Mouse (Mus musculus) gastrocnemius, adult 8-10 months (tissue): ENCODE data around the gene Maml3. TPM values are rescaled to one million over a fixed set of nuclear protein-coding genes. Genes with fewer than 3 reads are reported as not detected.

Experiments
- DNase-seq, 2 experiments: peaks; one replicate each; pipeline ENCODE4 v3.0.0; 2022; ENCODE audit warnings: low spot score in 2 of 2
- total RNA-seq, 4 experiments: library from RNA; stranded (reverse); gene quantifications; 2 replicates each; pipeline ENCODE4 v1.2.4; 2022

Gene Maml3
- total RNA-seq, result 1 to 10 TPM; 1.2 to 2.4 (median 1.8) TPM

DNA sequence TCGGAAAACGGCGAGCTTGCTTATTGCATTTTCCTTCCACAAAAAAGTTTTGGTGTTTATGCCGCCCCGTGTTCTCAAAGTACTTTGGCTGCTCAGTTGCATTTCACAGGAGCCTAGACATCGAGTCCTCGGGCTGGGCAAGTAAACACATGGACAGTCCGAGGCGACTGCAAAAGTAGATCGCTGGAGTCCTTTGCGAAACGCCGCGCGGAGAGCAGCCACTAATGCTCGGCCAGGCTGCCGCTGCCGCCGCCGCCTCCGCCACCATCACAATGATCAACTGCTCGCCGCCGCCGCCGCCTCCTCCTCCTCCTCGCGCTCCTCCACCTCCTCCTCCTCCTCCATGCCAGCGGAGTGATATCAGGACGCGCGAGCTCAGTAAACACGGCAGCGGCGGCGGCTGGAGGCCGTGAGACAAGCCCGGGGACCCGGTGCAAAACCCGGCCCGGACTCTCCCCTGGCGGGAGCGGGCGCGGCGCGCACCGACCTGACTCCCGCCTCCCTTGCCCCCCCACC, at the start of gene Maml3:
Maml3 (minus strand) TSS at position 441 of the 516 bp plus-strand sequence.
- peak; percentile 81 to 88 for DNase-seq

DNA sequence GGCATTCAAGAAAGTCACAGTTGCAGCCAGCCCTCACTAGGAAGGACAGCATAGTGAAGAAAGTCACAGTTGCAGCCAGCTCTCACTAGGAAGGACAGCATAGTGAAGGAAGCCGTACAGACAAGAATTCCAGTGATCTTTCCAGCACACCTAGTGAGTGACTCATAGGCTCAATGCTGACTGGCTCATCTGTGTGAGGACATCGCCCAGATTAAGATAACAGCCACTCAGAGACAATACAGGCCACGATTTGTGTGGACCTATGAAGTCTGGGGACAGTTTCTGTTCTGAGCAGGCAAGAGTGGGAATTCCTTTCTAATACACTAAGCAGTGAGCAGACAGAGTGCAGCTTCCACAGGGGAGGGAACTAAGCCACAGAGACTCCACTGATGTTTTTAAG, 46.3 kb upstream of the Maml3 start:
- no peak for DNase-seq

DNA sequence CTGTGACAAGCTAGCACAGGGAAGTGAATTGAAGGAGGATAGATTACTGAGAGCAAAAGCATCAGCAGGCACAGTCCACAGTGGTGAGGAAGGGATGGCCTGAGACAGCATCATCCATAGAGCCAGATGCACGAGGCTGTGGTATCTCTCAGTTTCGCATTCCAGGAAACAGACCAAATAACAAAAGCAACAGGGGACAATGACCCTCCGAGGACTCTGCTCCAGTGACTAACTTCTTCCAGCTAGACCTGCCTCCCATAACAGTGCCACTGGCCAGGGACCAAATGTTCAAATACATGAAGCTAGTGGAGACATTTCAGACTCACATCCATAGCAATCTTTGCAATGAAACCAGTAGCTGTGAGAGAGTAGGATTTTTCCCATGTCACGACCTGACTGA, 43.4 kb upstream of the Maml3 start:
- DNase-seq, result no peak

DNA sequence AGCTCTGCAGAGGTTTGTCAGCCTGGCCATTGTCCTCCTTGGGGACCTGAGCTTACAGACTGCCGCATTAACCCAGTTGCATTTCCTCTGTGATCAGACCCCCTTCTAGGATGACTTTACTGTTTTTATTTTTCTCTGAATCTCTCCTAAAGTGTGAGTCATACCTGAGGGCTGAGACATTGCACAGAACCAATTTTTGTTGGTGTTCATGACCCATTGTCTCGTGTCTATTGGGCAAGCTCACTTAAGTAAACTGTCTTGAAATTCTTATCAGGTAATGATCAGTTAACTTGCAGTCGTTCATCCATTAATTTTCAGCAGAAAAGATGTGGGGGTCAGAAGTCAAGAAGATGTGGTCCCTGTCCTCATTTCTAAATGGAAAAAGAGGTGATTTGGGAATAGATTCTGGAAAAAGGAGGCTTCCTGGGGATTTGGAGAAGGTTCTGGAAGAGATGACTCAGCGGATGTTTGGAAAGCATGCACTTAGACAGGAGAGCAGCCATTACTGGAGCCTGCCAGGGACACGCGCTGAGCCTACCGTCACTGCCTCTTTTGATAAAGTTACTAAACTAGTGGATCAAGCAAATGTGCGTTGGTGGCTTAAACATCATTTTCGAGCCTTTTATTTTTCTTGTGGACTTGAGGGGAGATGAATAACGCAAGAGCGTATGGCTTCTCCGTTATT, 40.0 kb upstream of the Maml3 start:
- no peak for DNase-seq

DNA sequence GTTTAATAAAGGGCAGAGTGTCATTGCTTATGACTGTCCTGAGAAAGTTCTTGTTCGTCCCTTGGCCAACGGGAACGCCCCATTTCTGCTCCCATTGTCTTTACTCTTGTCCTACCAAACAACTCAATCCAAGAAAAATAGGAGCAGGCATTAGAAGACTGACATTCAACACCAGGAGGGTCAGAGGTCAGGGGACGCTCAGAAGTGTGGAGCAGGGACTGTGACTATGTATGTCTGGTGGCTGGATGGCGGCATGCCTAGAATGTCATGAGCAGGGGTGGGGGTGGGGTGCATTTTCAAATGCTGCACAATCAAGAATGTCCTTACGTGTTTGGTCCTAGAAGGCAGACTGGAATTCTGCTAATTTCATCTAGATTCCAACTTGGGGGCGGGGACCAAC, 38.1 kb upstream of the Maml3 start:
- DNase-seq, result no peak

DNA sequence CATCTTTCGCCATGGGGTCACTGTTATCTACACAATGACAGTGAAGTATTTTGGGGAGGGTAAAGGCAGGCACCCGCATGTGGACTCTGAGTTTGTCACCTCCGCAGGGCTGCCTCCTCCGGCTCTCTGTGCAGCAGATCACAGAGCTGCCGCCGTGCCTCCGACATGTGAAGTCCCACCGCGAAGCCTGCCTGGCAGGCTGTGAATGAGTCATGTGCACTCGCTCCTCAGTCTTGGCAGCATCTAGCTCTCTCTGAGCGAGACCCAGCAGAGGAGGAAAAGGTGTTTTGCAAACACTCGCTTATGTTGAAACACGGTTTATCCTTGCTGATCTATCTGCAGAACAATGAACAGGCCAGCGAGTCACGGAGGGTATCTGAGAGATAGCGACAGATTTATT, 35.3 kb upstream of the Maml3 start:
- no peak for DNase-seq

DNA sequence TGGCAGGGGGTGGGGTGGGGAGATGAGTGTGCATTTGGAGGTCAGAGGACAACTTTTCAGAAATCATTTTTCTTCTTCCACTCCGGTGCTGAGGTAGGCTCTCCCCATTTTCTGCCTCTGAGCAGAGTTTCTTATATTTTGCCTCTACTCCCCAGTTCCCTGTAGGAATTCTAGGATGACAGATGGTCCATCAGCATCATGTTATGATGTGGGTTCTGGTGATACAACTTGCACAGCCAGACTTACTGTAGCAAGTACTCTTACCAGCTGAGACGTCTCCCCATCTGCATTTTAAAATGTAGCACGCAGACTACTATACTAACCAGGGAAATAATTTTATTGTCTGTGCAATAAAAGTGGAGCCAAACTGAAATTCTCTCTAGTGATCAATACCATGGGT, 20.5 kb upstream of the Maml3 start:
- no peak for DNase-seq

DNA sequence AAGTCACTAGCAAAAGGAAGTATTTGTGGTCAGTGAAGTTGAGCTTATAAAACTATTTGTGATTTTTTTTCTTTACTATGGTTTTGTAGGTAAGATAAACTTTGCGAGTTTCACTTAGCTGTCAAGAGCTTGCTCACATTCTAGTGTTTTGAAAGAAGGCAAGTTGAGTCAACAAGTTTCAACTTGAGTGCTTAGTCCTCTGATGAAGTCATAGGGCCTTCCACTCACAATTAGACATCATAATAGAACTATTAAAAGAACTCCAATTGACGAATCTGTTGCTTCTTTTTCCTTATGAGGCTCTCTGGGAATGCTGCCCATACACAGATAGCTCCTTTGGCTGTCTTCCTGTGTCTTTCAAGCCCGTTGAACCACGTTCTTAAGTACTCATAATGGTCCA, 16.0 kb upstream of the Maml3 start:
- DNase-seq, result no peak

DNA sequence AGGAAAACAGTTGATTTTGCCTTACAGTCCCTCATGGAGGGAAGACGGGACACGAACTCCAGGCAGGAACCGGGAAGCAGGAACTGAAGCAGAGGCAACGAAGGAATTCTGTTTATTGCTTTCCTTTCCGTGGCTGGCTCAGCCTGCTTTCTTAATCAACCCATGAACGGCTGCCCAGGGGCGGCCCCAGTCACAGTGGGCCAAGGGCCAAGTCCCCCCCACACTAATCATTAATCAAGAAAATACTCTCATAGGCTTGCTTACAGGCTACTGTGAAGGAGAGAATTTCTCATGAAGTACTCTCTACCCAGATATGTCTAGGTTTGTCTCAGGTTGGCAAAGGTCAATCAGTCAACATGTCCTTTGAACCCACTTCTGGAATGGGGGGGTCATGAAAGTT, 14.3 kb upstream of the Maml3 start:
- no peak for DNase-seq

DNA sequence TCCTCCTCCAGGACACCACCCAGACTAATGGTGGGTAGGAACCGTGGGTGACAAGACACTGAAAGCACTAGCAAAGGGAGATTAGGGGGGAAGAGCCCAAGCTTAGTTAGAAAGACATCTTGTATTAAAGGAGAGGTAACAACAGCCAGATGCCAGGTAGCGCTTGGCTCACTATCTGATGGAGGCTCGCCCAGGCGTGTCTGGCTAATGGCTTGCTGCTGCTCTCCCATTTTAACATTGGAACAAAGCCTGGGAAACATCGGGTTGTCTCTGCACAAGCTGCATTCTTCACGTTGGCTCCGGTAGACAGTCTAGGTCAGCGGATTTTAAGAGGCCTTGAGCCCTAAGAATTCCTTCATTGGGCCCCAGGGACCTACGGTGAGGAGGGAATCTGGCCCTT, 10.5 kb upstream of the Maml3 start:
- no peak for DNase-seq

DNA sequence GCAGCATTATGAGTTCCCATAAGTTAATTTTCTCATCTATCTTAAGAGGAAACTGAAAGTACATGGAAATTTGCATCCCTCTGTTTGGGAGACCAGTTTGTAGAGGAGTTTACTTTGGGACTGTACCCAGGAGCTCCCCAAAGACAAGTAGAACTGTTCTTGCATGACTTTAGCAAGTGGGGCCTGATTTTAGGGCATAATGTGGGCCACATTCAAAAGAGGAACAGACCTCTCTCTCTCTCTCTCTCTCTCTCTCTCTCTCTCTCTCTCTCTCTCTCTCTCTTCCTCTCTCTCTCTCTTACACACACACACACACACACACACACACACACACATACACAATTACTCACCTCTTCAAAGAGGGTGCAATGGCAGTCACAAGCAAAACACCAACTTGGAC, 3.2 kb upstream of the Maml3 start:
- no peak for DNase-seq

DNA sequence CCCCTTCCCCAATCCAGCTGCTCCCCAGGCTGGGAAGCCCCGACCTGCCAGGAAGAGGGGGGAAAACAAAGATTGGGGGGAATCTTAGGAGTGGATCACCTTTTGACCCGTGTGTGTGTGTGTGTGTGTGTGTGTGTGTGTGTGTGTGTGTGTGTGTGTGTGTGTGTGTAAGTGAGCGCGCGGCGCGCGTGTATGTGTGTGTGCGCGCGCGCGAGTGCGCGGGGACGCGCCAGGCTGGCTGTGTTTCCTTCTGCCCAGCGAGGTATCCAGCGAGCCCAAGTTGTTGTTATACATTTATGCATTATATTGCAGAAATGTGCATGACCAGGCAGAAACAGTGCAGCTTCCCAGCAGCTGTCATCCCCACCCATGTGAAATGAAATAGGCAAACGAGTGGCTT, 280 bp upstream of the Maml3 start:
- DNase-seq, result peak in 1 of 2 experiments; percentile 42

DNA sequence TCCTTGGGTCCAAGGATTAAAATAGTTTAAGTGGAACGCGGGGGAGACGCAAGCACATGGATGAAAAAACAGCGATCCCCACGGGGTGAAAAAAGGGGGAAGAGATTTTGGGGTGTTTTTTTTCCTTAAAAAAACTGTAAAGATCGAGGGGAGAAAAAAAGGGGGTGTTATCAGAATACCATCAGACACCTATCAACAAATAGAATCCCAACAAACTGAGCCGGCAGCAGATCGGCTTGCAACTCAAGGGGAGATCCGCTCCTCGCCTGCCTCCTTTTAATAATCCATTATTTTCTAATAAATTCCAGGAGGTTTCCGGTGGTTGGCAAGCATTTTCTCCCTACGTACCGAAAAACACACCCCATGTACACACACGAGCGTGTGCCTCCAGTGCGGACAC, 668 bp downstream of the Maml3 start:
- no peak for DNase-seq

DNA sequence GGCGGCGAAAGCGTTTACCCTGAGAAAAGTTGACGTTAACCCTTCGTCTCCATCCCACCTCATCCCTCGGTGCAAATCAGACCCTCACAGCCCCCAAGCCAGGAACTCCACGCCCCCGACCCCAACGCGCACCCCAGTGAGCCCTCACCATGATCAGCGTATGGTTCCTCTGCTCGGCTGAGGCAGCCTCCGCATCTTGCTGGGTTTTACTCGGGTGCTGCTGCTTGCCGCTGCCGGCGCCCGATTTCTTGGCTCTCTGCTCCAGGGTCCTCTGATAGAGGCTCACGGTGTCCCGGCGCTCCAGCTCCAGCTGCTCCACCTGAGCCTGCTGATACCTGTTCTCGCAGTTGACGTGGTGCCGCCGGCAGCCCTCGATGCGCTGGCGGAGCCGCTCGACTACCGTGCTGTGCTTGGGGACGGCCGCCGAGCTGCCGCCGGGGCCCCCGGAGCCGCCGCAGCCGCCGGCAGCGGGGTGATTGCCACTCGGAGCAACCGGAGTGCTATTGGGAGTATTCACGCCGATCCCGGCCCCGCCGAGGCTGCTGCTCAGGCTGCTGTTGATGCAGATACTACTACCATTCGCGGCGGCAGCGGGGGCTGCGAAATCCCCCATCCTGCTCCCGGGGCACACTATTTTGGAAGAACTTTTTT, 1.2 kb downstream of the Maml3 start:
- DNase-seq, result peak in 1 of 2 experiments; percentile 33

DNA sequence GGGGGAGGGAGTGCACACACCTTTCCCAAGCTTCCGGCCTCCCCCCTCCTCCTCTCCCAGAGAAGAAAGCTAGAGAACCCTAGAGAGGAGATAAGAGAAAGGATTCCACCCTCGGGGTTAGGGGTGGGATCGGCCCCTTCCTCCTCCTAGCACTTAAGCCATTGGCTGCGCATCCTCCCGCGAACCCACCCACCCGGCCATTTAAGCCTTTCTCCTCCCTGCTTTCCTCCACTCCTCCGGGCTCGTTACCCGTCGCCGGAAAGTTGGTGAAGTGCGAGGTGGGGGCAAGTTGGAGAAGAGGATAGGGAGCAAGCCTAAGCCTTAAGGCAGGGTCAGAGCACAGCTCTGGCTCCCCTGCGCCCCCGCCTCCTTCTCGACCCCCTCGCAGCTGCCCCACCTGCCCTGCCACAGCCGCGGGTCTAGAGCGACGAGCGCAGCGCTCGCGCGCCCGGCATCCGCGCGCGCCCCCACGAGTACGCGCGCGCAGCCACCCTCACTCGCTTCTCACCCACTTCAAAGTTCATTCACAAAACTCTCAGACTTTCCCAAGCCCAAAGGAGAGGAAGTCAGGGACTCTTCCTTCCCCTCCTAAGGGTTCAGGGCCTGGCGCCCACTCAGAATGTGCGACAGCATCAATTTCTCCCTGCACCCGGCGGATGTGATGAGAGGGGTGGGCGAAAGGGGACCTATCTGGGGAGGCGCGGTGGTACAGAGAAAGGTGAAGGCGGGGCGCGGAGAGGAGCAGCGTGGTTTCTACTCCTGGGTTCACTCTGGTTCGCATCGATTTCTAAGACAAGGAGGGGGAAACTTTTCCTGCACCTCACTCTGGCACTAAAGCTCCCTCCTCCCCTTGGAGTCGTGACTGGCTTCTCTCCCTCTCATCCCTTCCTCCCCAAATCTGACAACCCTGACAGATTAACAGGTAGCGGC, 2.0 kb downstream of the Maml3 start:
- peak; percentile 42 to 59 for DNase-seq

DNA sequence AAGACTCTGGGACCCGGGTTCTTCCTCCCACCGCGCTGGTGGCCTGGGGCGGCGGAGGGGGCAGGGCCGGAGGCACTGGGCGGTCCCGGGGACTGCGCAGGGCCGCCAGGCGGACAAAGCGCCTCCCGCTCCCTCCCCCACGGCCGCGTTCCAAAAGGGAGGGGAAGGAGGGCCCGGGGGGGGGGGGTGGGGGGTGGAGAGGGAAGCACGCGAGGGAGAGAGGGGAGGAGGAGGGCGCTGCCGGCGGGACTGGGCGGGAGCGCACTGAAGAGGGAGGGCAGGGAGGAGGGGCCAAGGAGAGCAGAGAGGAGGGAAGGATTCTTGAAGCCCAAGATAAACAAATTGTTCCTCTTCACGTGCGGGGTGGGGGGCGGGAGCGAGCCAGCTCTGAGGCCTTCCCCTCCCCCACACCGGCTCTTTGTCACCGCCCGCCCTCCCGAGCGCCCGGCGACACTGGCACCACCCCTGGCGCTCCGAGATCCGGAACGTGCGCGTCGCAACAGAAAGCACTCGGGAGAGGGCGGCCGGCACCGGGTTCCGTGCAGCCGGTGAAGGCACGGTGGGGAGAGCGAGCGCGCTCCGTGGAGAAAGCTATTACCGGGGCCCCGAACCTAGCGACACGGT, 2.8 kb downstream of the Maml3 start:
- DNase-seq, result peak; percentile 76 to 82

DNA sequence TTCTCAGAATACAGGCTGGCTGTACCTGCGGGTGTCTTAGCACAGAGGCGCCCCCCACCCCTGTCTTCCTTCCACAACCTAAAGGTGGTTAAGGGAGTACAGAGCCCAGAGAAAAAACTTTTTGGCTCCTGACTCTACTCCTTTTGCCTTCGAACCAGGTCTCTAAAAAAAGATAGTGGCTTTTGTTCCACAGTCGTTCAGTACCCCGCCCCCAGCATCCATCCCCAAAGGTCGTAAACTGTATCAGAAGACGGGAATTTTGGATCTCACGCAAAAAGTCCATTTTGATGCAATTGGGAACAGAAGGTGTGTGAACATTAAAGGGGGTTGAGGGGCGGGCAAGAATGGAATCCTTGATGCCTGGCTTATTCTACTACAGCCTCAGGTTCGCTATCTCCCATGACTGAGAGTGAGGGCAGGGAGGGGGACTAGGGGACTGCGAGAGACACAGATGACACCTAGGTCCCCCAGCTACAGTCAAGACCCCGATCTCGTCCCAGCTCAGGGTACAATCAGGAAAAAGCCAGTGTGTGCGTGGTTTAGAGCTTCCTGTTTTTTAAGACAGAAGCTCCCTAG, 3.4 kb downstream of the Maml3 start:
- no peak for DNase-seq

DNA sequence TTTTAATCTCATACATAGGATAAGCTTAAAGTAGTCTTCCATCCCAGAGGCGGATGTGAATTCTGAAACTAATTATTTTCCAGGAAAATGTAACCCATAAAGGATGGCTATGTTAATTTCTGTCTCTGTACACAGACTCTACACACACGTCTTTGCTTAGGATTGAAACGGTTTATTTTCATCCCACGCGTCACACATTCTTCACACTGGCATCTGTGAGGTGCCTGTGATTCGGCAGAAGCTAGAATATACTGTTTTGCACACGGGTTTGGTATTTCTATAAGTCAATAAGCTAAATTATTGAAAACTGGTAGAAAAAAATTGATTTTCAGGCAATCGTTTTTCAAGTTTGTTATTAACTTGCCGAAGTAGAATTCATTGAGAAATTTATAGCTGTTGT, 4.0 kb downstream of the Maml3 start:
- DNase-seq, result no peak

DNA sequence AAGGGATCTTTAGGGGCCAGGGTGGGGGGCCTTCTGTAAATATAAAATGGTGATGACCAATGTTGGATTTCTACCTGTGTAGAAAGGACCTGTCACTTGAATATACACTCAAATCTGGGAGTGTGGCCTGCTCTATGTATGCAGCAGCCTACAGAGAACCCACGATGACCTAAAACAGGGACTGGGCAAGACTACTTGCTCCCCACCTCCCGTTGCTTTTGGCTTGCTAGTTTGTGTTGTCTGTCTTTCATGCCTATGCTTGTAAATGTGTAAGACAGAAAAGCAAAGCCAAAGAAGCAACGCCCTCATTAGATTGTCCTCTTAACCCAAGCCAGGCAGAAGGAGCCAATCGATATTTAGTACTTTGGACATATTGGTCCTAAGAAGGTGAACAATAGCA, 4.6 kb downstream of the Maml3 start:
- no peak for DNase-seq

DNA sequence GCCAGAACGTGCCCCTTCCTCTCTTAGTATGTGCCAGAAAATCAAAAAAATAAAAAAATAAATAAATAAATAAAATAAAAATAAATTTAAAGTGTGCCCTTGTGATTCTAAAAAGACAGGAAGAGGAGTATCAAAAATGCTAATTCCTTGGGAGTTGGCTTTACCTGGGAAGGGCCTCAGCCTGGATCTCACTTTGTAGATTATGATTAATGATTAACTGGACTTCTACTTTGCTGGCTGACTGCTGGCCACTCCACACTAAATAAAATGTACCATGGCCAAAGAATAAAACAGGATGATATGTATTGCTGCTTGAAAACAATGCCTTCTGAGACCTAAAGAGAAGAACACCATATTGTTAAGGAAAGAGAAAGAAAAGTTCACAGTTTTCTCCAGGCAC, 5.6 kb downstream of the Maml3 start:
- no peak for DNase-seq

DNA sequence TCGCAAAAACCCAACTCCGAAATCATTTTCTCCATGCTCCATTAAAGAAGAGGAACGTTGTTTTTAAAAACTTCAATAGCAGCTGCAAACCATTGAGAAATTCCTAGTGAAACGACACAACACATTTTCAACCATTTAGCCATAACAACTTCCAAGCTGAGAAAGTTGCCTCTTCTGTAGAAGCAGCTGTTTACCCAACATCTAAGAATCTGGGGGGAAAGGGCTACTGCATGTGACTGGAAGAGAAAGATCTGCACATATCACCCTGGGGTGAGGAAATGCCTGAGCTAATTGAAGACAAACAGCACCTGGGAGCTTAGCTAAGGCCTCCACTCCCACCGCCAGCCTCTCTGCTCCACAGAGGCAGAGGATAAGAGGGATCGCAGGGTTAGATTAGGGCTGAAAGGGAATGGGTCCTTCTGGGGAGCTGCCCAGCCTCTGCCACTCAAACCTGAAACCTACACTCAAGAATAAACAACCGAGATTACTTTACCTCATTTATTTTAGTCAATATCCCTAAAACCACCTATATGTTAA, 13.5 kb downstream of the Maml3 start:
- DNase-seq, result no peak
